Mouse (Mus musculus) thymus, postnatal 0 days (tissue): Measurements from ENCODE around the gene Fat3. TPM values are rescaled to one million over a fixed set of nuclear protein-coding genes. Genes with fewer than 3 reads are reported as not detected.

ENCODE experiments used
- DNase-seq: peaks from one replicate; pipeline ENCODE4 v3.0.0-alpha.2; 2015; ENCODE audit warnings: low spot score
- polyA plus RNA-seq: library from polyadenylated mRNA; unstranded; fragments of >200 nt; fragmentation: Nextera tagmentation; extraction: Ambion mirVana; gene quantifications from 2 replicates; pipeline ENCODE4 v1.2.1, GENCODE M21; 2015

The Fat3 gene
- polyA plus RNA-seq, 1 experiment from 2014 or later: 0.30 TPM

DNA sequence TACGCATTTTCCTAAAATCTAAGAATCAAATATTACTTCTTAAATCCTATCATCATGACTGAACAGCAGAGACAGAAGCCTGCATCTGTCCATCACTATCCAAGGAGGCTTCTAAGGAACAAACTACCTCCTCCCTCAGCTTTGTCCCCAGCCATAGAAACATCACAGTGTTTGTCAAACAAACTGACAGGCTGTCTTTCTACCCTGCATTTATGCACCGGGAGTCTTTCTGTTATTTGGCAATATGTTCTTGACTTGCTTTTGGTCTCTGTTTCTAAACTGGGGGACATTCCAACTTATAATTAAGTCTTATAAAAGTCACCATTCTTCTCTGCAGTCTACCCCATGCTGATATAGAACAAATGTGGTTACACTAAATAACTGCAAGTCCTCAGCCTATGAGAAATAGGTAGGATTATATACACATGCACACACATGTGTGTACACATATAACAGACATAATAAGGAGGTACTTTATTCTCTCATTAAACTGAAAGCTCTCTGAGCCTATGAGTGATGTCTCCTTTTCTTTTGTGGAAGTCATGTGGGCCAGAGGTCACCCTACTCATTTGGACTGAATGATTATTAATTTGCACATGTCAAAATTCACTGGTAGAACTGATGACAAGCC is 244.4 kb downstream of the Fat3 start:
- DNase-seq: no peak

- no peak for DNase-seq
Measured at GRCm38 (mm10) chr9:16246741-16247140, 254.3 kb downstream of the Fat3 start.

DNA sequence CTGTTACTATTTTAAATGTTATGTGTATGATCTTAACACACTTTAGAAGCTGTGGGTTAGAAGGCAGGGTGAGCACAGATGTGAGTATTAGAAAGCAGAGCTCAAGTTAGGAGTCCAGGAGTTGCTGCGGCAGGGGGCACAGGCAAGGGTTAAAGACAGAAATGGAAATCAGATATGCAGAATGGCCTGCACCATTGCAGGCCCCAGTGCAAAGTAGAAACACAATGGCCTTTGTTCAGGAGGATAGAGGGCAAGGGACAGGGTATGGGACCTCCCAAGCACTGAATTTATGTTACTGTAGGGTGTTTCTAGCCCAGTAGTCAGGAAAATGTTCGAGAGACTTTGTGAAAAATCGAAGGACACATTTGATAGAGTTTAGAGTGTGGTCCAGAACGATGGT is 269.5 kb downstream of the Fat3 start:
- no peak for DNase-seq

GRCm38 (mm10) chr9:16228919-16229318 is 272.2 kb downstream of the Fat3 start:
- no peak for DNase-seq

GRCm38 (mm10) chr9:16227398-16227797 is 273.7 kb downstream of the Fat3 start:
- no peak for DNase-seq

DNA sequence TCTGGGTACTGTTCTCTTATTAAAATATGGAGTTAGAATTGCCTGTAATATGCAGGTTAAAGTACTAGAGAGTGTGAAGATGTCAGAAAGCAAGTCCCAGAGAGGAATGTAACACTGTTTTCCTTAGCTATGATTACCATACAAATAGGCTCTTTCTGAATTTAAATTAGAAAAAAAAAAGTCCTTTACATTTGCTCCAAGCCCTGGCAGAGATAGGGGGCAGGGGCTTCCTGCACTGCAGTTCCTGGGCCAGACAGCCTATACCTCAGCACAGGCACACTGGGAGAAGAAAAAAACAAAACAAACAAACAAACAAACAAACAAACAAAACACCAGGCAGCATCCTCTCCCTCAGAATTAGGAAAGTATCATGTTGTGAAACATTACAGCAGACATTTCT is 274.5 kb downstream of the Fat3 start:
- no peak for DNase-seq

DNA sequence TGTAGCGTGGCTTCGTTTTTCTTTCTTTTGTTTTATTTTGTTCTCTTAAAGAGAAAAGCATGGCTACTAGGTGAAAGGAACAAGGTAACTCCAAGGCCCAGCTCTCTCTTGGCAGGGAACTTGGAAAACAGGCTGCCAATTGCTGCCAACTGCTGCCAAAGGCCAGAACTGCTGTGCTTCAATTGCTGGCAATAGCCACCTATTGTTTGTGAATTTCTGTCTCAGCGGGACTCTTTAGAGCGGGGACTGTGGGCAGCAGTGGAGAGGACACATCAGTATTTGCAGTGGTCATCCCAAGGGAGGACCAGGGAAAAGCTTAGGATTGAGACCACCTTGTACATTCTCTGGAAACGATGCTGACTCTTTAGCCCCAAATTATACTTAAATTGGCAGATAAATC is 279.2 kb downstream of the Fat3 start:
- DNase-seq: no peak

DNA sequence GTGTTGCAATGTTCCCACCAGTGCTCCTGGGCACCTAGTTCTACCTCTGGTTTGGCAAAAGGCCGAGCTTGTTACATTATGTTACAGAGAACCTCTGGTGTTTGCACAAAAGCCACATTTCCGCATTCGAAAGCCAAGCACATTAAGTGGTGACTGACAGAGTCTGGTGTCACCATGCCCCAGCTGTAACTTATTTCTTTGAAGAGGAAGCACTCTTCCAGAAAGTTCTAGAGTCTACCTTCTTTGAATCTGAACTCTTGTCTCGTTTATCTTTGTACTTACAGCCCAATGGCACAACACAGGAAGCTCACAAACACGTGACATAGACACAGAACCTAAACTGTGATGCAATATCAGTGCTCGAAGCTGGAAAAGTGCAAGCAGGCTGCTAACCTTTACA is 284.9 kb downstream of the Fat3 start:
- DNase-seq: peak; percentile 3

- no peak for DNase-seq
Measured at GRCm38 (mm10) chr9:16214731-16215681, 286.1 kb downstream of the Fat3 start.

- no peak for DNase-seq
Measured at GRCm38 (mm10) chr9:16213324-16213723, 287.8 kb downstream of the Fat3 start.

GRCm38 (mm10) chr9:16212628-16213027 is 288.5 kb downstream of the Fat3 start:
- DNase-seq: no peak

- no peak for DNase-seq
Measured at GRCm38 (mm10) chr9:16212163-16212562, 288.9 kb downstream of the Fat3 start.

DNA sequence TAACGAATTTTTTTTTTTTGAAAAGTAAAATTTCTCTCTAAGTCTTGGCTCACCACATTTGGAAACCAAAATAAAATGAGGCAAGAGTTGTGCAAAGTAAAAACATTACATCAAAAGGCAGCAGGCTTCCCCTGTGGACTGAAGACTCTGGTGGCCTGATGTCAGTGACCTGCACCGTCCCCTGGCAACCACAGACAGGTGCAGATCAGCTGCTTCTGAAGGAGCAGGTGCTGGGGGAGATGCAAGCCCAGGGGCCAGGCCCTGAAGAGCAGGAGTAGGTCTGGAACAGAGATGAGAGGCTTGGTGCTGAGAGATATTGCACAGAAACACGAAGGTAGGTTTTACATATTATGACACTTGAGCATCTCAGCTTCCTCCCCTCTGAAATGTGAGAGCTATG is 289.6 kb downstream of the Fat3 start:
- no peak for DNase-seq

DNA sequence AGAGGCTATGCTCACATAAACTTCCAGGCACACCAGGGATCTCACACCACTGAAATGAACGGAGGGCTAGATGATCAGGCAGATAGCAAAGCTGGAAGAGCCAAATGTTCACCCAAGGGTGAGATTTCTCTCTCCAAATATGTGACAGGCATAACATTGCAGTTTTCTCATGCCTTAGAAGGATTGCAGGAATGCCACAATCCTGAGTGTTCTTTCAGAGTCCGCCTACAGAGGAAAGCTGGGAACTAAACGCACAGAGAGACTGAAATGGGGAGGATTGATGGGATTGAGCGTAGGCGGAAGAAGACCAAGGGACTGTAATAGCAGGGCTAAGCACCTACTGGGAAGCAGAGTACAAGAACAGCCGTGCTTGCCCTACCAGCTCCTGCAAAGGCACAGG is 298.8 kb downstream of the Fat3 start:
- DNase-seq: no peak

- DNase-seq: no peak
Measured at GRCm38 (mm10) chr9:16200948-16201347, 300.1 kb downstream of the Fat3 start.

GRCm38 (mm10) chr9:16186461-16186860 is 314.6 kb downstream of the Fat3 start:
- no peak for DNase-seq

DNA sequence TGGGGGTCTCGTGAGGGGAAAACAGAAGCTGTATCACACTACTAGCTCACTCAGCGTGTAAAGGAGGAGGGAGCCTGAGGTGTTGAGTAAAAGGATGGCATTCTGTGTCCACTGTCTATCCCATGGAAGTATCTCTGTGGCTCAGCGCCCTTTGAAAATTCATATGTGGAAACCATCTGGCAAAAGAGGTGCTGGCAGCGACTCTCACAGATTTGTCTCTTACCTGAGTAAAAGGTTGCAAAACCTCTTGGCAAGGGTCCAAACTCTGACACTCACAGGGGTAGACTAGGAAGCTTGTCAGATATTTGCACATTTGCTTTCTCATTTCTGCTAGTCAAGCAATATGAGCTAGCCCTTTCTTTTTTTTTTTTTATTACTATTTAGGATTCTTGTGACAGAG is 331.8 kb downstream of the Fat3 start:
- DNase-seq: no peak

DNA sequence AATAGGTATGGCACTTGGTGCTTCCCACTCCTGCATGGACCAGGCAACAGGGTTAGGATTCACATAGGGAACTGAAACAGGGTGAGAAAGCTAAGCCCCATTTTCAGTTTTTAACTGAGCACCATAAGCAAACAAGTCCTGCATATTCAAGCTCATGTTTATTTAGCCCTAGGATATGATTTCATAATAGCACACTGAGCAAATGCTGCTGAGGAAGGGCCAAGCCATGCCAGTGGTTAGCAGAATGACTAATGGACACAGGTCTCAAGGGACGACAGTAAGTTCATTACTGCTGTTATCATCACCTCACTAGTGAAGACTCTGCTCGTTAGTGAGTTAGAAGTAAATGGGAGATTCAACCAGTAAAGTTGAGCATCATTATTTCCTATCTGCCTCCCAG is 333.0 kb downstream of the Fat3 start:
- no peak for DNase-seq

- no peak for DNase-seq
Measured at GRCm38 (mm10) chr9:16159366-16159765, 341.7 kb downstream of the Fat3 start.

DNA sequence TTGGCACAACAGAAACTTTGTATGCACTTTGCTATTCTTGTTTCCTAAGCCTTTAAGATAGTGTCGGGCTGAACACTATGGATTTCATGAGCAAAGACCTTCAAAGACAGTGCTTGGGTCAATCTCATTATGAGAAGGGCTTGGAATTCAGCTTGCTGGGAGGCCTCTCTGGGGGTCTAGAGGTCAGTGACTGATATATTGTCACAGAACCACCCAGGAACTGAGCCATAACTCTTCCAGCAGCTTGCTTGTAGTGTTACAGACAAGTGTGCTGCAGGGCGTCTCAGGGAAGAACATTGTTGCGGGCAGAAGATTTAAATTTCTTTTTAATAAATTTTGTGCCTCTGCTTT is 347.5 kb downstream of the Fat3 start:
- DNase-seq: no peak

DNA sequence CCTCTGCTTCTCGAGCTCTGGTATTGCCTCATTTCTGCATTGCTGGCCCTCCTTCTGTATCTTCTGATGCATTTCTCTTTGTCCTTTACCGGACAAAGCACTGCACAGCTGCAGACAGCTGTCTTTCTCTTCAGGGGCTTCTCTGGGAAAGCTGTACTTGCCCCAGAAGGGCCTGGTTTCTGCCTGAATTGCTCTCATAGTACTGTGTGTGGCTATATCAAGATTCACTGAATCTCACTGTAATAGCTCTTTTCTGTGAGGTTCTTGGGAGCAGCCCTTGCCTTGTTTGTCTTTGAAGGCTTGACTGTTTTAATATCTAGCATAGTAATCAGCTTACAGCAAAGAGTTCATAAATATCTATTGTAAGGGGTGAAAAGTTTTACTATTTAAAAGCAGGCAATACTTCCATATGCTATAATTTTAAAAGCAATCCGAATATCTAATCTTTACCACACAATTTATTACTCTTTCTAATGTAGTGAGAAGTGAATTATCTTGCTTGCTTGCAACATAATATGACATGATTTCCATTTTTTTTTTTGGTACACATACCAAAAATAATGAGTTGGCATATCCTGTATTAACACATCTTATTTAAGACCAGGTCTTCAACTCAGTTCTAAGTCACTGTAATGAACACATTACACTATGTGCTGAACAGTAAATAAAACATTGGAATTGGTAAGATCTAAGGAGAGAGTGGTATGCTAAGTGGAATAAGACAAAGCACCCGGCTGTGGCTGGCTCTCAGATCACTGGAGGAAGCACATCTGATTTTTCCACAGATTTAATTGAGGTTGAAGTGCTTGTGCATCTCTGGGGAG is 348.1 kb downstream of the Fat3 start:
- DNase-seq: no peak

- DNase-seq: no peak
Measured at GRCm38 (mm10) chr9:16150046-16150445, 351.0 kb downstream of the Fat3 start.
